ENCODE assay signal across 29 mouse cellular contexts in genomic region chr7:92408479-92408878, GRCm38 (mm10).
DNase-seq lines count a peak whose midpoint lies in the region; ATAC-seq and TF ChIP-seq lines count a peak whose summit lies in the region.
"Had no signal": no experiment of that assay in that cellular context is flagged by ENCODE, and none has a peak within 500 bp of the region (broad histone marks: within the 10 kb centered on the region; RNA-seq: fewer than 3 reads in every experiment).

No protein-coding gene starts in this region.

- ATAC-seq in forebrain, postnatal 0 days: no peak
- no peak for ATAC-seq in forebrain, embryonic 15.5 days (replicated peaks)
- ATAC-seq in liver, embryonic 14.5 days (ENCODE audit: insufficient read depth): no peak
- ATAC-seq in liver, postnatal 0 days: no peak
- 0 out of 2 replicates have a peak, but pooled peaks have one; percentile 39 for ATAC-seq in megakaryocyte progenitor cell, adult 5-6 weeks (replicated peaks; ENCODE audit: poor library complexity)
- ATAC-seq: midbrain, embryonic 13.5 days had no signal

- no peak for DNase-seq in forebrain, postnatal 0 days
- no peak for DNase-seq in liver, embryonic 14.5 days (ENCODE audit: low read depth in 3 of 3, low spot score in 3 of 3)
- no peak for DNase-seq in liver, postnatal 0 days
- DNase-seq in ES-E14 (ENCODE audit: low read depth, low spot score): peak; percentile 24
- DNase-seq in heart, embryonic 10.5 days (ENCODE audit: low spot score): no peak
- no peak for DNase-seq in urinary bladder, adult 2 months (ENCODE audit: low spot score)
- DNase-seq: adrenal gland, postnatal 14 days; cerebellum, adult 18-20 months; cerebellum, postnatal 14 days; gastrocnemius, postnatal 14 days; heart, postnatal 36 days; kidney, adult 18-20 months; kidney, postnatal 25 days; lung, postnatal 4 days; retina, postnatal 1 day; right cerebral cortex, postnatal 14 days had no signal

- no peaks in the 10 kb centered on the region for H3K9me3 ChIP-seq in forebrain, postnatal 0 days (ENCODE audit: low read length)
- no peaks in the 10 kb centered on the region; the same call in 1 of the 2 replicates for H3K9me3 ChIP-seq in forebrain, embryonic 15.5 days
- no peaks in the 10 kb centered on the region for H3K9me3 ChIP-seq in liver, embryonic 14.5 days (ENCODE audit: control insufficient read depth, low read length)
- H3K9me3 ChIP-seq in liver, postnatal 0 days (ENCODE audit: low read length): no peaks in the 10 kb centered on the region
- H3K9me3 ChIP-seq in ES-E14 (ENCODE audit: control insufficient read depth, insufficient read depth, low read depth, low read length): no peaks in the 10 kb centered on the region
- H3K9me3 ChIP-seq in heart, embryonic 10.5 days: no peaks in the 10 kb centered on the region
- H3K9me3 ChIP-seq: embryonic facial prominence, embryonic 10.5 days; embryonic facial prominence, embryonic 15.5 days; forebrain, embryonic 12.5 days; hindbrain, embryonic 13.5 days; kidney, embryonic 15.5 days; limb, embryonic 10.5 days; limb, embryonic 15.5 days; midbrain, embryonic 13.5 days; neural tube, embryonic 15.5 days; stomach, embryonic 15.5 days had no signal

- WGBS in forebrain, postnatal 0 days: 64% methylated on average over 5 of the region's 5 CpGs
- WGBS in forebrain, embryonic 15.5 days: 70% methylated on average over 5 of the region's 5 CpGs
- WGBS in liver, embryonic 14.5 days (ENCODE audit: insufficient replicate concordance): 28% methylated on average over 5 of the region's 5 CpGs
- 56% methylated on average over 5 of the region's 5 CpGs for WGBS in liver, postnatal 0 days (ENCODE audit: insufficient replicate concordance)
- WGBS in heart, embryonic 10.5 days: 56% methylated on average over 5 of the region's 5 CpGs

- H3K4me3 ChIP-seq in forebrain, postnatal 0 days (ENCODE audit: low read depth, low read length): no peak overlapping the region
- no peak overlapping the region for H3K4me3 ChIP-seq in forebrain, embryonic 15.5 days
- no peak overlapping the region for H3K4me3 ChIP-seq in liver, embryonic 14.5 days (ENCODE audit: insufficient read depth in 1 of 2, low read depth in 2 of 2, low read length in 2 of 2)
- H3K4me3 ChIP-seq in liver, postnatal 0 days (ENCODE audit: low read depth, low read length): no peak overlapping the region
- no peak overlapping the region for H3K4me3 ChIP-seq in ES-E14 (ENCODE audit: insufficient read depth in 1 of 2, low read depth in 1 of 2, low read length in 2 of 2, poor library complexity in 1 of 2, severe bottlenecking in 1 of 2)
- no peak overlapping the region for H3K4me3 ChIP-seq in heart, embryonic 10.5 days
- H3K4me3 ChIP-seq: embryonic facial prominence, embryonic 10.5 days; embryonic facial prominence, embryonic 15.5 days; forebrain, embryonic 12.5 days; hindbrain, embryonic 13.5 days; kidney, embryonic 15.5 days; limb, embryonic 10.5 days; limb, embryonic 15.5 days; midbrain, embryonic 13.5 days; neural tube, embryonic 15.5 days; stomach, embryonic 15.5 days had no signal

- H3K4me1 ChIP-seq in forebrain, postnatal 0 days (ENCODE audit: insufficient read depth): no peaks in the 10 kb centered on the region
- no peaks in the 10 kb centered on the region for H3K4me1 ChIP-seq in forebrain, embryonic 15.5 days
- no peaks in the 10 kb centered on the region for H3K4me1 ChIP-seq in liver, embryonic 14.5 days (replicated peaks; ENCODE audit: control insufficient read depth in 2 of 2, insufficient read depth in 2 of 2, low read length in 1 of 2)
- H3K4me1 ChIP-seq in liver, postnatal 0 days (ENCODE audit: insufficient read depth): no peaks in the 10 kb centered on the region
- H3K4me1 ChIP-seq in ES-E14 (ENCODE audit: control insufficient read depth in 2 of 2, insufficient read depth in 2 of 2, low read length in 2 of 2, poor library complexity in 1 of 2): no peaks in the 10 kb centered on the region
- no peaks in the 10 kb centered on the region for H3K4me1 ChIP-seq in heart, embryonic 10.5 days
- H3K4me1 ChIP-seq: embryonic facial prominence, embryonic 10.5 days; embryonic facial prominence, embryonic 15.5 days; forebrain, embryonic 12.5 days; hindbrain, embryonic 13.5 days; kidney, embryonic 15.5 days; limb, embryonic 10.5 days; limb, embryonic 15.5 days; midbrain, embryonic 13.5 days; neural tube, embryonic 15.5 days; stomach, embryonic 15.5 days had no signal

- no peaks in the 10 kb centered on the region for H3K36me3 ChIP-seq in forebrain, postnatal 0 days (ENCODE audit: insufficient read depth)
- no peaks in the 10 kb centered on the region for H3K36me3 ChIP-seq in forebrain, embryonic 15.5 days
- no peaks in the 10 kb centered on the region for H3K36me3 ChIP-seq in liver, embryonic 14.5 days (replicated peaks; ENCODE audit: control insufficient read depth, insufficient read depth, low read depth)
- H3K36me3 ChIP-seq in liver, postnatal 0 days (replicated peaks; ENCODE audit: insufficient read depth, low read length): no peaks in the 10 kb centered on the region
- H3K36me3 ChIP-seq in ES-E14 (ENCODE audit: control insufficient read depth, insufficient read depth, low read length, poor library complexity, severe bottlenecking): no peaks in the 10 kb centered on the region
- H3K36me3 ChIP-seq in heart, embryonic 10.5 days: no peaks in the 10 kb centered on the region
- H3K36me3 ChIP-seq: embryonic facial prominence, embryonic 10.5 days; embryonic facial prominence, embryonic 15.5 days; forebrain, embryonic 12.5 days; hindbrain, embryonic 13.5 days; kidney, embryonic 15.5 days; limb, embryonic 10.5 days; limb, embryonic 15.5 days; midbrain, embryonic 13.5 days; neural tube, embryonic 15.5 days; stomach, embryonic 15.5 days had no signal

- no peak overlapping the region for H3K27ac ChIP-seq in forebrain, postnatal 0 days (ENCODE audit: low read depth, low read length)
- no peak overlapping the region for H3K27ac ChIP-seq in forebrain, embryonic 15.5 days (replicated peaks)
- no peak overlapping the region for H3K27ac ChIP-seq in liver, embryonic 14.5 days
- no peak overlapping the region for H3K27ac ChIP-seq in liver, postnatal 0 days (ENCODE audit: low read depth)
- no peak overlapping the region for H3K27ac ChIP-seq in ES-E14 (ENCODE audit: insufficient read depth, low read depth, low read length, poor library complexity, severe bottlenecking)
- H3K27ac ChIP-seq in heart, embryonic 10.5 days: no peak overlapping the region
- H3K27ac ChIP-seq: embryonic facial prominence, embryonic 10.5 days; embryonic facial prominence, embryonic 15.5 days; forebrain, embryonic 12.5 days; hindbrain, embryonic 13.5 days; kidney, embryonic 15.5 days; limb, embryonic 10.5 days; limb, embryonic 15.5 days; midbrain, embryonic 13.5 days; stomach, embryonic 15.5 days had no signal

- H3K9ac ChIP-seq in forebrain, postnatal 0 days: no peak overlapping the region
- H3K9ac ChIP-seq in forebrain, embryonic 15.5 days (replicated peaks): no peak overlapping the region
- no peak overlapping the region for H3K9ac ChIP-seq in liver, embryonic 14.5 days (replicated peaks)
- no peak overlapping the region for H3K9ac ChIP-seq in liver, postnatal 0 days (replicated peaks)
- H3K9ac ChIP-seq in ES-E14 (ENCODE audit: insufficient read depth, low read depth, low read length, poor library complexity, severe bottlenecking): no peak overlapping the region
- H3K9ac ChIP-seq: embryonic facial prominence, embryonic 15.5 days; forebrain, embryonic 12.5 days; hindbrain, embryonic 13.5 days; kidney, embryonic 15.5 days; limb, embryonic 15.5 days; midbrain, embryonic 13.5 days; neural tube, embryonic 15.5 days; stomach, embryonic 15.5 days had no signal

- in situ Hi-C loops in ES-E14 (cut with MboI; ENCODE audit: low sequenced_read_pairs in 2 of 2, unreplicated experiment in 2 of 2): loop anchor here (10.0 to 25.0 kb wide), 2 partner anchors 296 to 304 kb away; no protein-coding TSS in a partner anchor

- H3K27me3 ChIP-seq in forebrain, postnatal 0 days (ENCODE audit: insufficient read depth, low read length): no peaks in the 10 kb centered on the region
- no peaks in the 10 kb centered on the region for H3K27me3 ChIP-seq in forebrain, embryonic 15.5 days
- H3K27me3 ChIP-seq in liver, embryonic 14.5 days (ENCODE audit: control insufficient read depth, insufficient read depth, low read length): no peaks in the 10 kb centered on the region
- H3K27me3 ChIP-seq in liver, postnatal 0 days (ENCODE audit: insufficient read depth, low read length): no peaks in the 10 kb centered on the region
- no peaks in the 10 kb centered on the region for H3K27me3 ChIP-seq in heart, embryonic 10.5 days (ENCODE audit: insufficient read depth, poor library complexity, severe bottlenecking)
- H3K27me3 ChIP-seq: embryonic facial prominence, embryonic 15.5 days; forebrain, embryonic 12.5 days; hindbrain, embryonic 13.5 days; kidney, embryonic 15.5 days; limb, embryonic 15.5 days; midbrain, embryonic 13.5 days; neural tube, embryonic 15.5 days; stomach, embryonic 15.5 days had no signal

- no peak for TF ChIP-seq EP300 in liver, embryonic 14.5 days (IDR thresholded peaks at IDR 0.05; ENCODE audit: low read depth)
- no peak for TF ChIP-seq EP300 in liver, postnatal 0 days (IDR thresholded peaks at IDR 0.05; ENCODE audit: low read depth)

- peak; percentile 17; the same call in 1 of the 2 replicates for TF ChIP-seq CTCF in forebrain, postnatal 0 days (IDR thresholded peaks at IDR 0.05; ENCODE audit: low read depth)
- TF ChIP-seq CTCF in liver, embryonic 14.5 days (IDR thresholded peaks at IDR 0.05; ENCODE audit: low read depth): peak; percentile 25; the same call in 1 of the 2 replicates
- no peak for TF ChIP-seq CTCF in liver, postnatal 0 days (IDR thresholded peaks at IDR 0.05; ENCODE audit: low read depth)

- no peak overlapping the region for H3K4me2 ChIP-seq in forebrain, postnatal 0 days (ENCODE audit: low read depth)
- H3K4me2 ChIP-seq in forebrain, embryonic 15.5 days (replicated peaks): no peak overlapping the region
- H3K4me2 ChIP-seq in liver, embryonic 14.5 days (ENCODE audit: low read depth): no peak overlapping the region
- H3K4me2 ChIP-seq in liver, postnatal 0 days (ENCODE audit: low read depth, low read length): no peak overlapping the region
- H3K4me2 ChIP-seq: embryonic facial prominence, embryonic 15.5 days; forebrain, embryonic 12.5 days; heart, embryonic 11.5 days; hindbrain, embryonic 13.5 days; kidney, embryonic 15.5 days; limb, embryonic 15.5 days; midbrain, embryonic 13.5 days; neural tube, embryonic 15.5 days; stomach, embryonic 15.5 days had no signal

TF ChIP-seq in ES-E14, 5 proteins besides CTCF, POLR2A, EP300 and RAD21:
- TF ChIP-seq CHD2 (IDR thresholded peaks at IDR 0.05; ENCODE audit: low read depth, low read length) (no peak), ZNF384 (IDR thresholded peaks at IDR 0.05; ENCODE audit: low read depth, low read length) (no peak), MAFK (IDR thresholded peaks at IDR 0.05; ENCODE audit: insufficient read depth, low read depth, low read length) (no peak), HCFC1 (IDR thresholded peaks at IDR 0.05; ENCODE audit: borderline replicate concordance, insufficient read depth, low read length) (no peak), ZC3H11A (IDR thresholded peaks at IDR 0.05; ENCODE audit: borderline replicate concordance, low read depth, low read length) (0 out of 2 replicates have a peak, but pooled peaks have one; percentile 40)
TF ChIP-seq in ES-E14: peak in this region for 1.
